Mouse (Mus musculus) liver, postnatal 0 days (tissue): ENCODE results near the gene Tmco1. TPM values are rescaled to one million over a fixed set of nuclear protein-coding genes. Genes with fewer than 3 reads are reported as not detected.
A peak's percentile ranks its signal among the peaks of the same experiment; 100 is the strongest.

Source experiments
- ATAC-seq: fragments of 200-750 bp; cut with Nextera tagmentation; 2 replicates; pipeline ENCODE4 v1.8.0; 2017; ENCODE audit warnings: mild to moderate bottlenecking, moderate library complexity
- DNase-seq: peaks from one replicate; pipeline ENCODE4 v3.0.0-alpha.2; 2016
- H3K27ac ChIP-seq: fragments of 300-500 bp; sonication (generic); 2 replicates; pipeline ENCODE4 v1.5.1; 2014; ENCODE audit warnings: antibody characterized with exemption, moderate library complexity, mild to moderate bottlenecking, low read depth
- H3K27me3 ChIP-seq: fragments of 300-500 bp; sonication (generic); 2 replicates; pipeline ENCODE4 v1.6.1; 2014; ENCODE audit warnings: low read length, control low read depth, mixed read lengths; ENCODE audit not compliant: insufficient read depth
- H3K36me3 ChIP-seq: fragments of 300-500 bp; sonication (generic); replicated peaks from 2 replicates; pipeline ENCODE4 v1.6.1; 2014; ENCODE audit warnings: mild to moderate bottlenecking, control low read depth, low read length, moderate library complexity, mixed read lengths; ENCODE audit not compliant: insufficient read depth
- H3K4me1 ChIP-seq: fragments of 300-500 bp; sonication (generic); 2 replicates; pipeline ENCODE4 v1.6.1; 2014; ENCODE audit warnings: antibody characterized with exemption, mild to moderate bottlenecking, control low read depth; ENCODE audit not compliant: insufficient read depth
- H3K4me2 ChIP-seq: fragments of 300-500 bp; sonication (generic); 2 replicates; pipeline ENCODE4 v1.6.1; 2014; ENCODE audit warnings: low read depth, mild to moderate bottlenecking, low read length, moderate library complexity, mixed read lengths
- H3K4me3 ChIP-seq: fragments of 300-500 bp; sonication (generic); 2 replicates; pipeline ENCODE4 v1.5.1; 2014; ENCODE audit warnings: low read depth, low read length
- H3K9ac ChIP-seq: fragments of 300-500 bp; sonication (generic); replicated peaks from 2 replicates; pipeline ENCODE4 v1.6.1; 2014; ENCODE audit warnings: mild to moderate bottlenecking, moderate library complexity
- H3K9me3 ChIP-seq: fragments of 300-500 bp; sonication (generic); 2 replicates; pipeline ENCODE4 v1.6.1; 2016; ENCODE audit warnings: mild to moderate bottlenecking, control low read depth, low read length, mixed read lengths
- CTCF ChIP-seq: sonication (generic); IDR thresholded peaks from 2 replicates; pipeline ENCODE4 v1.5.1; 2016; ENCODE audit warnings: antibody characterized with exemption, low read depth
- EP300 ChIP-seq: IDR thresholded peaks from 2 replicates; pipeline ENCODE4 v1.6.1; 2016; ENCODE audit warnings: antibody characterized with exemption, low read depth, mild to moderate bottlenecking
- WGBS: fragments of 180-500 bp; shearing (Covaris S2); extraction: QIAGEN DNeasy Blood & Tissue Kit; methylation state at CpG from one replicate; pipeline ENCODE4 v1.1.7; 2014; ENCODE audit not compliant: insufficient replicate concordance; 5-methylcytosine and 5-hydroxymethylcytosine counted together
- polyA plus RNA-seq: library from polyadenylated mRNA; unstranded; fragments of >200 nt; fragmentation: Nextera tagmentation; extraction: Ambion mirVana; gene quantifications from 2 replicates; pipeline ENCODE4 v1.2.1, GENCODE M21; 2015

Gene Tmco1
- polyA plus RNA-seq: 54.6 and 57.6 TPM in 2 replicates

- WGBS: 2% methylated on average over 78 of the region's 82 CpGs
- peaks cover 23% of the 10 kb centered on the region for H3K4me1 ChIP-seq
- ATAC-seq: peak; percentile 97
Measured at GRCm38 (mm10) chr1:167308261-167309054, at the start of gene Tmco1. Tmco1 (plus strand) TSS chr1:167308378.

DNA sequence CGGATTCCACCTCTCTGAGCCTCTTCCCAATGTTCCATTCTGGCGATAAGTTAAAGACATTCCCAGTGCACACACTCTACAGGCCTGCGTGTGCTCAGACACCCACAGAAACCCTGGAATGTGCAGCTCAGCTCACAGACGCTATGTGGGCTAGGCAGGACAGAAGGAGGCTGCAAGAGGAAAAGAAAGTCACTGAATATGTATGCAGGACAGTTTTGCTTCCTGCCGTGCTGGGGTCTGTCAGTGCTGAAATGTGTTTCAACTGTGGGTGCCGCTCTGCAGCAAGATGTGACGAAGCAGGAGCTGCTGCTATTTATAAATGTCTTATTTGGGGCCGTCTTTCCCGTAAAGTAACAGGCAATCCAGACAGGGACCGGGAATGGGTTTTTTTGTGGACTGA, 48.5 kb upstream of the Tmco1 start:
- Histone ChIP-seq H3K4me3 (no peak overlapping the region), H3K4me2 (0 out of 2 replicates have a peak overlapping the region, but pooled peaks have one; percentile 22), H3K36me3 (no peaks in the 10 kb centered on the region), H3K27ac (no peak overlapping the region), H3K27me3 (no peaks in the 10 kb centered on the region), H3K4me1 (peaks cover 17% of the 10 kb centered on the region), H3K9ac (no peak overlapping the region), H3K9me3 (no peaks in the 10 kb centered on the region)
- DNase-seq: no peak
- TF ChIP-seq EP300 (no peak), CTCF (peak; percentile 8; the same call in 1 of the 2 replicates)
- ATAC-seq: no peak
- WGBS: 50% methylated on average over 10 of the region's 10 CpGs

More at GRCm38 (mm10) chr1:167308261-167309054, at the start of gene Tmco1:
- Histone ChIP-seq H3K4me2 (peak within 1 kb of the TSS; percentile 88), H3K27me3 (no peaks in the 10 kb centered on the region), H3K36me3 (peaks cover 8% of the 10 kb centered on the region), H3K27ac (peak within 1 kb of the TSS; percentile 96), H3K4me3 (peak within 1 kb of the TSS; percentile 87), H3K9ac (peak within 1 kb of the TSS; percentile 95), H3K9me3 (no peaks in the 10 kb centered on the region)
- DNase-seq: peak; percentile 99
- TF ChIP-seq EP300: peak; percentile 84
- TF ChIP-seq CTCF: peak; percentile 30; the same call in 1 of the 2 replicates

- WGBS: 86% methylated on average over 11 of the region's 11 CpGs
- no peak for ATAC-seq
- H3K4me3 ChIP-seq: no peak overlapping the region
- no peak for DNase-seq
- H3K27ac ChIP-seq: no peak overlapping the region
- no peaks in the 10 kb centered on the region for H3K9me3 ChIP-seq
- no peak overlapping the region for H3K4me2 ChIP-seq
- H3K36me3 ChIP-seq: no peaks in the 10 kb centered on the region
- TF ChIP-seq EP300 (no peak), CTCF (no peak)
- H3K4me1 ChIP-seq: peaks cover 6% of the 10 kb centered on the region; the same call in 1 of the 2 replicates
- no peak overlapping the region for H3K9ac ChIP-seq
- no peaks in the 10 kb centered on the region for H3K27me3 ChIP-seq
Measured at GRCm38 (mm10) chr1:167261750-167262149, 46.4 kb upstream of the Tmco1 start.

- no peak overlapping the region for H3K27ac ChIP-seq
- no peak for DNase-seq
Measured at GRCm38 (mm10) chr1:167262489-167263041, 45.6 kb upstream of the Tmco1 start.

GRCm38 (mm10) chr1:167265366-167265765, 42.8 kb upstream of the Tmco1 start:
- DNase-seq: no peak
- no peak for ATAC-seq
- no peaks in the 10 kb centered on the region for H3K36me3 ChIP-seq
- no peak overlapping the region for H3K9ac ChIP-seq
- peaks cover 27% of the 10 kb centered on the region for H3K4me1 ChIP-seq
- H3K9me3 ChIP-seq: no peaks in the 10 kb centered on the region
- no peak for TF ChIP-seq EP300
- no peak for TF ChIP-seq CTCF
- no peak overlapping the region for H3K4me3 ChIP-seq
- no peaks in the 10 kb centered on the region for H3K27me3 ChIP-seq
- H3K27ac ChIP-seq: no peak overlapping the region
- WGBS: 68% methylated on average over 4 of the region's 4 CpGs
- H3K4me2 ChIP-seq: no peak overlapping the region

More at GRCm38 (mm10) chr1:167262489-167263041, 45.6 kb upstream of the Tmco1 start:
- H3K27me3 ChIP-seq: no peaks in the 10 kb centered on the region
- WGBS: 62% methylated on average over 10 of the region's 10 CpGs
- H3K4me2 ChIP-seq: no peak overlapping the region
- peaks cover 4% of the 10 kb centered on the region; the same call in 1 of the 2 replicates for H3K4me1 ChIP-seq
- H3K36me3 ChIP-seq: no peaks in the 10 kb centered on the region
- ATAC-seq: no peak
- H3K9me3 ChIP-seq: no peaks in the 10 kb centered on the region
- H3K4me3 ChIP-seq: no peak overlapping the region
- TF ChIP-seq EP300 (no peak), CTCF (no peak)
- H3K9ac ChIP-seq: no peak overlapping the region

DNA sequence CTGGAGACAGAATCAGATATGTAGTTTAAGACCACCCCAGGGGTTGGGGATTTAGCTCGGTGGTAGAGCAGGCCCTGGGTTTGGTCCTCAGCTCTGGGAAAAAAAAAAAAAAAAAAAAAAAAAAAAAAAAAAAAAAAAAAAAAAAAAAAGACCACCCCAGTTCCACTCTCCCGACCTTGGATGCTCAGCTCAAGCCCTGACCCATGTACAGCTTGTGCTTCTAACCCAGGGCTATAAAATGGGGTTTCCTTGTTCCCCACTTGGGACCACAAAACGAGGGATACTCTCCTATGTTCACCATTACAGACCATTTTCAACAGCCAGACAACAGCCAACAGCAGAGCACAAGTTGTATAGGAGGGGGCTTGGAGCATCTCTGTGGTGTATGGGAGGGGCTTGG, 41.5 kb upstream of the Tmco1 start:
- no peak for ATAC-seq
- WGBS: 72% methylated on average over 3 of the region's 3 CpGs
- no peak overlapping the region for H3K4me2 ChIP-seq
- TF ChIP-seq CTCF: no peak
- TF ChIP-seq EP300: no peak
- H3K4me3 ChIP-seq: no peak overlapping the region
- no peaks in the 10 kb centered on the region for H3K9me3 ChIP-seq
- H3K27ac ChIP-seq: no peak overlapping the region
- H3K27me3 ChIP-seq: no peaks in the 10 kb centered on the region
- H3K4me1 ChIP-seq: peaks cover 41% of the 10 kb centered on the region
- H3K36me3 ChIP-seq: no peaks in the 10 kb centered on the region
- DNase-seq: no peak
- no peak overlapping the region for H3K9ac ChIP-seq
